Mouse (Mus musculus) cortical plate, adult 2 months (tissue): ENCODE results near the gene Hist1h2ac.

Experiments used
- CTCF ChIP-seq: fragments of 200-500 bp; IDR thresholded peaks from 2 replicates; pipeline ENCODE4 v1.5.1; 2011; ENCODE audit warnings: mild to moderate bottlenecking, control low read depth, low read length; ENCODE audit not compliant: insufficient read depth; ENCODE audit errors: extremely low read depth
- POLR2A ChIP-seq: fragments of 200-500 bp; IDR thresholded peaks from 2 replicates; pipeline ENCODE4 v1.6.1; 2011; ENCODE audit warnings: mild to moderate bottlenecking, low read length, control low read depth; ENCODE audit not compliant: insufficient read depth; ENCODE audit errors: extremely low read depth

DNA sequence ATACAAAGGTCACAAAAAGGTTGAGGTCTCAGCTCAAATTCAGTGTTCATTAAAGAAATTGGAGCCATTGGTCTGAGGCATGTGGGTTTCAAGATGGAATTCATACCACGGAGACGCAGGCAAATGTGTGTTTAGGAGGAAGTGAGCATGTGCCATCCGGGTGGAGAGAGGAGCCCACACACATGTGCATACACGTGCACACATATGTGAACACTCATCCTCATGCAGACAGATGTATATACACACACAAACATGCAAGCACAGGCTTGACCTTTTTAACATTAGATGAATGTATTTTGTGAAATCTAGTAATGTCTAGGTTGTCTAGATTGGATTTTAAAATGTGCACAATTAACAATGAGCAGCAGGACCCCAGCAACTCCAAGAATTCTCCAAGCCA is 18.5 kb upstream of the Hist1h2ac start:
- no peak for TF ChIP-seq POLR2A
- no peak for TF ChIP-seq CTCF
